Mouse (Mus musculus): ENCODE results near the gene Rasal3. TPM values are rescaled to one million over a fixed set of nuclear protein-coding genes. Genes with fewer than 3 reads are reported as not detected.

Rasal3 gene
- polyA plus RNA-seq, 2 experiments = 1.9 to 3.0 TPM

GRCm38 (mm10) chr17:32415417-32416020 is 12.1 kb upstream of the Rasal3 start:
- Histone ChIP-seq H3K9ac (ENCODE audit: low read depth, low read length, severe bottlenecking) (no peak overlapping the region), H3K4me2 (replicated peaks; ENCODE audit: low read depth, low read length, severe bottlenecking) (no peak overlapping the region), H3K4me3 (replicated peaks; ENCODE audit: low read length) (no peak overlapping the region), H3K9me3 (ENCODE audit: control insufficient read depth, low read length) (no peaks in the 10 kb centered on the region), H3K27ac (replicated peaks; ENCODE audit: low read depth, low read length) (no peak overlapping the region), H3K36me3 (ENCODE audit: control insufficient read depth, insufficient read depth, low read length) (no peaks in the 10 kb centered on the region), H3K4me1 (ENCODE audit: control insufficient read depth, insufficient read depth, low read length) (no peaks in the 10 kb centered on the region), H3K27me3 (ENCODE audit: control insufficient read depth, insufficient read depth, low read length) (peaks cover 6% of the 10 kb centered on the region; the same call in 1 of the 2 replicates)
- TF ChIP-seq POLR2A (IDR thresholded peaks at IDR 0.05; ENCODE audit: borderline replicate concordance, extremely low read depth, insufficient read depth, insufficient read length) = no peak
- no peak for ATAC-seq (ENCODE audit: low FRiP score, low read depth)
- WGBS = 41% methylated on average over 24 of the region's 24 CpGs
- DNase-seq (ENCODE audit: low spot score) = no peak

DNA sequence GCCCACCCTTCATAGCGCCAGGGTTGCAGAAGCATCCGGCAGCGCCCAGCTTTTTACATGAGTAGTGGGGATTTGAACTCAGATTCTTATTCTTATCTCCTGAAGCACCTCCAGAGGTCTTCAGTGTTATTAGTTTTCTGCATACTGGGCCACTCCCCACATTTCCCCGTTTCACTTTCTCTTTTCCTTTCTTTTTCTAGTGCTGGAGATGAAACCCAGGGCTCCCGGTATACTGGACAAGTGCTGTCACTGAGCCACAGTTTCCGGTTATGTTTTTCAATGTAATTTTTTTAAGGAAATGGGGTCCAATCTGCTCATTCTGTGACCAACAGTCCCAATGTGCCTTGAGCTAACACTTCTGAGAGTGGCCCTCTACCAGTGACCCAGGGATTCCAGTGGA is 8.5 kb upstream of the Rasal3 start:
- no peak overlapping the region for H3K27ac ChIP-seq (replicated peaks; ENCODE audit: low read depth, low read length)
- no peaks in the 10 kb centered on the region for H3K9me3 ChIP-seq (ENCODE audit: control insufficient read depth, low read length)
- no peak overlapping the region for H3K4me3 ChIP-seq (replicated peaks; ENCODE audit: low read length)
- 87% methylated on average over 6 of the region's 6 CpGs for WGBS
- DNase-seq (ENCODE audit: low spot score) = no peak
- no peak for ATAC-seq (ENCODE audit: low FRiP score, low read depth)
- no peak overlapping the region for H3K9ac ChIP-seq (ENCODE audit: low read depth, low read length, severe bottlenecking)
- TF ChIP-seq POLR2A (IDR thresholded peaks at IDR 0.05; ENCODE audit: borderline replicate concordance, extremely low read depth, insufficient read depth, insufficient read length) = no peak
- peaks cover 6% of the 10 kb centered on the region; the same call in 1 of the 2 replicates for H3K27me3 ChIP-seq (ENCODE audit: control insufficient read depth, insufficient read depth, low read length)
- no peaks in the 10 kb centered on the region for H3K36me3 ChIP-seq (ENCODE audit: control insufficient read depth, insufficient read depth, low read length)
- no peak overlapping the region for H3K4me2 ChIP-seq (replicated peaks; ENCODE audit: low read depth, low read length, severe bottlenecking)
- H3K4me1 ChIP-seq (ENCODE audit: control insufficient read depth, insufficient read depth, low read length) = no peaks in the 10 kb centered on the region

DNA sequence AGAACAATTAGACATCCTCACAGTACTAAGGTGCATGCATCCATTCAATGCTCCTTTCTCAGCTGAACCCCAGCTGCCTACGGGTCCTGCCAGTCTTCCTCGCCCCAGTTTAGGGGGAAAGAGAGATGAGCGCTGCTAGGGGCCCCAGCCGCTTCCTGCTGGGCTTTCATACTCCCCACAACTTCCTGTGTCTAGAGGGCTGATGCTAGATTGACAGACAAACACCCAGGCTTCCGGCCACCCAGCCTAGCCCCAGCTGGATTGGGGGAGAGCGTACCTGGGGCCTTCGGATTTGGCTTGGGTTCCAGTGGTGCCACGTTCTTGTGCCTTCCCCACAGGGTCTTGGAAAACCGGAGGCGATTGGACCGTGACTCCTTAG is 615 bp downstream of the Rasal3 start:
- Histone ChIP-seq H3K36me3 (ENCODE audit: control insufficient read depth, insufficient read depth, low read length) (no peaks in the 10 kb centered on the region), H3K27me3 (ENCODE audit: control insufficient read depth, insufficient read depth, low read length) (peaks cover 12% of the 10 kb centered on the region), H3K27ac (replicated peaks; ENCODE audit: low read depth, low read length) (no peak overlapping the region), H3K4me2 (replicated peaks; ENCODE audit: low read depth, low read length, severe bottlenecking) (no peak overlapping the region), H3K4me1 (ENCODE audit: control insufficient read depth, insufficient read depth, low read length) (no peaks in the 10 kb centered on the region), H3K4me3 (replicated peaks; ENCODE audit: low read length) (no peak overlapping the region), H3K9ac (ENCODE audit: low read depth, low read length, severe bottlenecking) (no peak overlapping the region), H3K9me3 (ENCODE audit: control insufficient read depth, low read length) (no peaks in the 10 kb centered on the region)
- no peak for TF ChIP-seq POLR2A (IDR thresholded peaks at IDR 0.05; ENCODE audit: borderline replicate concordance, extremely low read depth, insufficient read depth, insufficient read length)
- 82% methylated on average over 11 of the region's 11 CpGs for WGBS
- ATAC-seq (ENCODE audit: low FRiP score, low read depth) (no peak), DNase-seq (ENCODE audit: low spot score) (no peak)

GRCm38 (mm10) chr17:32402011-32402778 is 1.2 kb downstream of the Rasal3 start:
- no peak overlapping the region for H3K4me2 ChIP-seq (replicated peaks; ENCODE audit: low read depth, low read length, severe bottlenecking)
- H3K36me3 ChIP-seq (ENCODE audit: control insufficient read depth, insufficient read depth, low read length) = no peaks in the 10 kb centered on the region
- peaks cover 18% of the 10 kb centered on the region for H3K27me3 ChIP-seq (ENCODE audit: control insufficient read depth, insufficient read depth, low read length)
- no peak overlapping the region for H3K27ac ChIP-seq (replicated peaks; ENCODE audit: low read depth, low read length)
- 79% methylated on average over 9 of the region's 9 CpGs for WGBS
- no peaks in the 10 kb centered on the region for H3K4me1 ChIP-seq (ENCODE audit: control insufficient read depth, insufficient read depth, low read length)
- no peak for DNase-seq (ENCODE audit: low spot score)
- no peaks in the 10 kb centered on the region for H3K9me3 ChIP-seq (ENCODE audit: control insufficient read depth, low read length)
- no peak overlapping the region for H3K9ac ChIP-seq (ENCODE audit: low read depth, low read length, severe bottlenecking)
- H3K4me3 ChIP-seq (replicated peaks; ENCODE audit: low read length) = no peak overlapping the region
- ATAC-seq (ENCODE audit: low FRiP score, low read depth) = no peak
- TF ChIP-seq POLR2A (IDR thresholded peaks at IDR 0.05; ENCODE audit: borderline replicate concordance, extremely low read depth, insufficient read depth, insufficient read length) = no peak

- H3K4me2 ChIP-seq (replicated peaks; ENCODE audit: low read depth, low read length, severe bottlenecking) = peak overlapping the region; percentile 33
- 3% methylated on average over 37 of the region's 37 CpGs for WGBS
- H3K4me3 ChIP-seq (replicated peaks; ENCODE audit: low read length) = peak overlapping the region; percentile 24
- H3K36me3 ChIP-seq (ENCODE audit: control insufficient read depth, insufficient read depth, low read length) = no peaks in the 10 kb centered on the region
- no peak overlapping the region for H3K27ac ChIP-seq (replicated peaks; ENCODE audit: low read depth, low read length)
- H3K9me3 ChIP-seq (ENCODE audit: control insufficient read depth, low read length) = no peaks in the 10 kb centered on the region
- H3K27me3 ChIP-seq (ENCODE audit: control insufficient read depth, insufficient read depth, low read length) = peaks cover 73% of the 10 kb centered on the region
- no peak for ATAC-seq (ENCODE audit: low FRiP score, low read depth)
- H3K4me1 ChIP-seq (ENCODE audit: control insufficient read depth, insufficient read depth, low read length) = 0 out of 2 replicates have a peak, but pooled peaks cover 4% of the 10 kb centered on the region
- no peak for TF ChIP-seq POLR2A (IDR thresholded peaks at IDR 0.05; ENCODE audit: borderline replicate concordance, extremely low read depth, insufficient read depth, insufficient read length)
- H3K9ac ChIP-seq (ENCODE audit: low read depth, low read length, severe bottlenecking) = no peak overlapping the region
- DNase-seq (ENCODE audit: low spot score) = no peak
Observed at GRCm38 (mm10) chr17:32396266-32396665, 7.1 kb downstream of the Rasal3 start.

All from limb, embryonic 14.5 days (tissue).